Mouse (Mus musculus): ENCODE measurements around the gene Rps19bp1. TPM values are rescaled to one million over a fixed set of nuclear protein-coding genes. Genes with fewer than 3 reads are reported as not detected.

Gene Rps19bp1
- polyA plus RNA-seq, 1 experiment from 2014 or later: 66.3 TPM

DNA sequence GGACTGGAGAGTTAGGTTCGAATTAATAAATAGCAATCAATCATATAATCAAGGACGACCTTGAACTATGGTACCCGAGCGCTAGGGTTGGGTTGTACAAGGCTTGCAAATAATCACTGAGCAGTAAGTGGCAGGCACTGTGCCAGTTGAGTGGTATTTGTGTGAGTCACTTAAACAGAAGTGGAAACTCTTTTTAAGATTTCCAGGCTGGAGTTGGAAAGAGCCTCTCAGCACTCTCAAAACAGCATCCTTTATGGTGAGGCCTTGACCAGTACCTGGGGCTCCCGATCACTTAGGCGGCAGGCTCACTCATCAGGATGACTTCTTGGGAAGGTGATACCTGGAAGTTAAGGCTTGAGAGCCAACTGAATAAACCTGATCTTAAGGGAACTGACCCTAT, 9.9 kb downstream of the Rps19bp1 start:
- ATAC-seq (ENCODE audit: low FRiP score, low TSS enrichment): no peak
- 32% methylated on average over 6 of the region's 6 CpGs for WGBS

DNA sequence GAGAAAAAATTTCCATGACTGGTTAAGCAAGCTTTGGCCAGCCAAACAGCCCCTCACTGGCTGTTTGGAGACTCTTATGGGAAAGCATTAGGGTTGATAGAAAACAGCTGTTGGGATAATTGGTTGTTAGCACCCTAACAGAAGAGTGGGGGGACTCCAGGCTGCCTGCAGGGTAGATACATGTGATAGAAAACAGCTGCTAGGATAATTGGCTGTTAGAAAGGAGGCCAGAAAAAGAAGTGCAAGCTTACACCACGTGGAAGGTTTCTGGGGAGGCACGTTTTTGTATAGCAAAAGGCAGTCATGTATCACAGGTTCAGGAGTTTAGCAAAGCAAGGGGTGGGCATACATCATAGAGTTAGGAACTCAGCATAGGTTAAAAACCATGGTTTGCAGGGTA, 10.6 kb downstream of the Rps19bp1 start:
- H3K4me3 ChIP-seq (ENCODE audit: low read length): no peak overlapping the region; the same call in 1 of the 2 replicates
- no peak overlapping the region for H3K9ac ChIP-seq (ENCODE audit: low read depth, low read length)
- no peak for ATAC-seq (ENCODE audit: low FRiP score, low TSS enrichment)
- 12% methylated on average over 2 of the region's 2 CpGs for WGBS
- no peaks in the 10 kb centered on the region for H3K9me3 ChIP-seq (ENCODE audit: control insufficient read depth, low read length)
- peak overlapping the region; percentile 99; the same call in 1 of the 2 replicates for H3K27ac ChIP-seq (ENCODE audit: low read depth, low read length)
- no peaks in the 10 kb centered on the region for H3K27me3 ChIP-seq (ENCODE audit: control insufficient read depth, insufficient read depth, low read length)
- H3K4me1 ChIP-seq (ENCODE audit: control insufficient read depth, insufficient read depth, low read length): peaks cover 19% of the 10 kb centered on the region
- peaks cover 60% of the 10 kb centered on the region for H3K36me3 ChIP-seq (ENCODE audit: control insufficient read depth, insufficient read depth, low read length)
- H3K4me2 ChIP-seq (replicated peaks; ENCODE audit: low read depth, low read length): peak overlapping the region; percentile 8; the same call in 1 of the 2 replicates

More for the DNA sequence above, 9.9 kb downstream of the Rps19bp1 start:
- Histone ChIP-seq H3K4me3 (ENCODE audit: low read length) (peak overlapping the region; percentile 100), H3K27me3 (ENCODE audit: control insufficient read depth, insufficient read depth, low read length) (no peaks in the 10 kb centered on the region), H3K9ac (ENCODE audit: low read depth, low read length) (peak overlapping the region; percentile 70), H3K27ac (ENCODE audit: low read depth, low read length) (peak overlapping the region; percentile 99), H3K36me3 (ENCODE audit: control insufficient read depth, insufficient read depth, low read length) (peaks cover 56% of the 10 kb centered on the region), H3K4me2 (replicated peaks; ENCODE audit: low read depth, low read length) (peak overlapping the region; percentile 97), H3K9me3 (ENCODE audit: control insufficient read depth, low read length) (no peaks in the 10 kb centered on the region), H3K4me1 (ENCODE audit: control insufficient read depth, insufficient read depth, low read length) (peaks cover 19% of the 10 kb centered on the region)

DNA sequence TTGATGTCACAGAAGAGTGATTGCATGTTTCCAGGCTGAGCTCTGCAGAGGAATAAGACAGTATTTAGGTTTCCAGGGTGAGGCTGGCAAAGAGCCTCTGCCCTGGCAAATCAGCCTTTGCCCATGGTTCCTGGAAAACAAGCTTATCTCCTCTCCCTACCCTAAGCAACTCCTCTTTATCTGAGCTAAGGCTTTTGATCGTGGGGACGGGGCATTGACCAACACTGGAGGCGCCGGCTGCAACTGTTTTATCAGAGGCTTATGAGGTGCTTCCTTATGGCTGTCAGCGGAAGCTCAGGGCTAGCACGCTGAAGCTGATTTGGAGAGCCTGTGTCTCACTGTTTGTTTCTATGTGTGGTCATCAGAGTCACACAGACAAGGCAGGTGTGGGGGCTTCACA, 13.5 kb downstream of the Rps19bp1 start:
- Histone ChIP-seq H3K4me1 (ENCODE audit: control insufficient read depth, insufficient read depth, low read length) (peaks cover 7% of the 10 kb centered on the region; the same call in 1 of the 2 replicates), H3K4me3 (ENCODE audit: low read length) (no peak overlapping the region), H3K9me3 (ENCODE audit: control insufficient read depth, low read length) (no peaks in the 10 kb centered on the region), H3K4me2 (replicated peaks; ENCODE audit: low read depth, low read length) (no peak overlapping the region), H3K36me3 (ENCODE audit: control insufficient read depth, insufficient read depth, low read length) (peaks cover 62% of the 10 kb centered on the region), H3K9ac (ENCODE audit: low read depth, low read length) (no peak overlapping the region), H3K27ac (ENCODE audit: low read depth, low read length) (no peak overlapping the region), H3K27me3 (ENCODE audit: control insufficient read depth, insufficient read depth, low read length) (no peaks in the 10 kb centered on the region)
- no peak for ATAC-seq (ENCODE audit: low FRiP score, low TSS enrichment)
- WGBS: 96% methylated on average over 6 of the region's 6 CpGs

- 95% methylated on average over 10 of the region's 10 CpGs for WGBS
- ATAC-seq (ENCODE audit: low FRiP score, low TSS enrichment): no peak
- Histone ChIP-seq H3K4me2 (replicated peaks; ENCODE audit: low read depth, low read length) (no peak overlapping the region), H3K27me3 (ENCODE audit: control insufficient read depth, insufficient read depth, low read length) (no peaks in the 10 kb centered on the region), H3K27ac (ENCODE audit: low read depth, low read length) (no peak overlapping the region), H3K9ac (ENCODE audit: low read depth, low read length) (no peak overlapping the region), H3K4me1 (ENCODE audit: control insufficient read depth, insufficient read depth, low read length) (peaks cover 7% of the 10 kb centered on the region; the same call in 1 of the 2 replicates), H3K9me3 (ENCODE audit: control insufficient read depth, low read length) (no peaks in the 10 kb centered on the region), H3K4me3 (ENCODE audit: low read length) (no peak overlapping the region), H3K36me3 (ENCODE audit: control insufficient read depth, insufficient read depth, low read length) (peaks cover 67% of the 10 kb centered on the region)
These were observed 14.4 kb downstream of the Rps19bp1 start for GRCm38 (mm10) chr15:80249672-80250071.

- Histone ChIP-seq H3K9me3 (ENCODE audit: control insufficient read depth, low read length) (no peaks in the 10 kb centered on the region), H3K4me2 (replicated peaks; ENCODE audit: low read depth, low read length) (no peak overlapping the region), H3K36me3 (ENCODE audit: control insufficient read depth, insufficient read depth, low read length) (peaks cover 78% of the 10 kb centered on the region), H3K27ac (ENCODE audit: low read depth, low read length) (no peak overlapping the region), H3K4me3 (ENCODE audit: low read length) (no peak overlapping the region), H3K9ac (ENCODE audit: low read depth, low read length) (no peak overlapping the region), H3K27me3 (ENCODE audit: control insufficient read depth, insufficient read depth, low read length) (no peaks in the 10 kb centered on the region), H3K4me1 (ENCODE audit: control insufficient read depth, insufficient read depth, low read length) (peaks cover 3% of the 10 kb centered on the region; the same call in 1 of the 2 replicates)
- no peak for ATAC-seq (ENCODE audit: low FRiP score, low TSS enrichment)
- WGBS: 94% methylated on average over 1 of the region's 1 CpGs
These were observed 15.5 kb downstream of the Rps19bp1 start for GRCm38 (mm10) chr15:80248596-80248995.

GRCm38 (mm10) chr15:80248135-80248534, 16.0 kb downstream of the Rps19bp1 start:
- WGBS: 97% methylated on average over 12 of the region's 12 CpGs
- no peak for ATAC-seq (ENCODE audit: low FRiP score, low TSS enrichment)

GRCm38 (mm10) chr15:80235535-80235934, 28.6 kb downstream of the Rps19bp1 start, which contains the start of gene AC140267.1:
AC140267.1 (plus strand) TSS chr15:80235835.
- H3K4me1 ChIP-seq (ENCODE audit: control insufficient read depth, insufficient read depth, low read length): peaks cover 10% of the 10 kb centered on the region
- H3K36me3 ChIP-seq (ENCODE audit: control insufficient read depth, insufficient read depth, low read length): peaks cover 39% of the 10 kb centered on the region
- no peaks in the 10 kb centered on the region for H3K9me3 ChIP-seq (ENCODE audit: control insufficient read depth, low read length)
- peak within 1 kb of the TSS; percentile 86 for H3K4me3 ChIP-seq (ENCODE audit: low read length)
- 94% methylated on average over 9 of the region's 9 CpGs for WGBS
- no peak for ATAC-seq (ENCODE audit: low FRiP score, low TSS enrichment)
- H3K27me3 ChIP-seq (ENCODE audit: control insufficient read depth, insufficient read depth, low read length): no peaks in the 10 kb centered on the region
- H3K27ac ChIP-seq (ENCODE audit: low read depth, low read length): no peak within 1 kb of the TSS
- peak within 1 kb of the TSS; percentile 49 for H3K4me2 ChIP-seq (replicated peaks; ENCODE audit: low read depth, low read length)
- H3K9ac ChIP-seq (ENCODE audit: low read depth, low read length): peak within 1 kb of the TSS; percentile 83

More at GRCm38 (mm10) chr15:80248135-80248534, 16.0 kb downstream of the Rps19bp1 start:
- Histone ChIP-seq H3K27me3 (ENCODE audit: control insufficient read depth, insufficient read depth, low read length) (no peaks in the 10 kb centered on the region), H3K36me3 (ENCODE audit: control insufficient read depth, insufficient read depth, low read length) (peaks cover 82% of the 10 kb centered on the region), H3K4me3 (ENCODE audit: low read length) (no peak overlapping the region), H3K27ac (ENCODE audit: low read depth, low read length) (no peak overlapping the region), H3K4me1 (ENCODE audit: control insufficient read depth, insufficient read depth, low read length) (no peaks in the 10 kb centered on the region), H3K9me3 (ENCODE audit: control insufficient read depth, low read length) (no peaks in the 10 kb centered on the region), H3K9ac (ENCODE audit: low read depth, low read length) (no peak overlapping the region), H3K4me2 (replicated peaks; ENCODE audit: low read depth, low read length) (no peak overlapping the region)

GRCm38 (mm10) chr15:80233733-80234509, 30.2 kb downstream of the Rps19bp1 start, which contains the start of gene Mief1:
Mief1 (plus strand) TSS chr15:80234018.
- H3K4me3 ChIP-seq (ENCODE audit: low read length): peak within 1 kb of the TSS; percentile 86
- H3K36me3 ChIP-seq (ENCODE audit: control insufficient read depth, insufficient read depth, low read length): peaks cover 29% of the 10 kb centered on the region
- peaks cover 10% of the 10 kb centered on the region for H3K4me1 ChIP-seq (ENCODE audit: control insufficient read depth, insufficient read depth, low read length)
- WGBS: under 1% methylated on average over 66 of the region's 67 CpGs
- H3K27ac ChIP-seq (ENCODE audit: low read depth, low read length): peak within 1 kb of the TSS; percentile 77
- no peaks in the 10 kb centered on the region for H3K9me3 ChIP-seq (ENCODE audit: control insufficient read depth, low read length)
- H3K4me2 ChIP-seq (replicated peaks; ENCODE audit: low read depth, low read length): peak within 1 kb of the TSS; percentile 49
- peak; percentile 95 for ATAC-seq (ENCODE audit: low FRiP score, low TSS enrichment)
- no peaks in the 10 kb centered on the region for H3K27me3 ChIP-seq (ENCODE audit: control insufficient read depth, insufficient read depth, low read length)
- H3K9ac ChIP-seq (ENCODE audit: low read depth, low read length): peak within 1 kb of the TSS; percentile 83

GRCm38 (mm10) chr15:80233053-80233452, 31.1 kb downstream of the Rps19bp1 start:
- no peaks in the 10 kb centered on the region for H3K27me3 ChIP-seq (ENCODE audit: control insufficient read depth, insufficient read depth, low read length)
- 53% methylated on average over 4 of the region's 4 CpGs for WGBS
- peak overlapping the region; percentile 75 for H3K27ac ChIP-seq (ENCODE audit: low read depth, low read length)
- H3K4me2 ChIP-seq (replicated peaks; ENCODE audit: low read depth, low read length): peak overlapping the region; percentile 33; the same call in 1 of the 2 replicates
- H3K9me3 ChIP-seq (ENCODE audit: control insufficient read depth, low read length): no peaks in the 10 kb centered on the region
- ATAC-seq (ENCODE audit: low FRiP score, low TSS enrichment): peak; percentile 10
- 0 out of 2 replicates have a peak overlapping the region, but pooled peaks have one; percentile 28 for H3K9ac ChIP-seq (ENCODE audit: low read depth, low read length)
- no peak overlapping the region for H3K4me3 ChIP-seq (ENCODE audit: low read length)
- peaks cover 10% of the 10 kb centered on the region for H3K4me1 ChIP-seq (ENCODE audit: control insufficient read depth, insufficient read depth, low read length)
- peaks cover 21% of the 10 kb centered on the region for H3K36me3 ChIP-seq (ENCODE audit: control insufficient read depth, insufficient read depth, low read length)

All from kidney, embryonic 14.5 days (tissue).